Mouse (Mus musculus) kidney, embryonic 15.5 days (tissue): Measurements from ENCODE around the gene Lrrc36. TPM values are rescaled to one million over a fixed set of nuclear protein-coding genes. Genes with fewer than 3 reads are reported as not detected.

ENCODE experiments used
- ATAC-seq: fragments of 200-750 bp; cut with Nextera tagmentation; replicated peaks from 2 replicates; pipeline ENCODE4 v1.8.0; 2017; ENCODE audit warnings: moderate TSS enrichment; ENCODE audit not compliant: low FRiP score
- H3K27ac ChIP-seq: fragments of 300-500 bp; sonication (generic); 2 replicates; pipeline ENCODE4 v1.5.1; 2015; ENCODE audit warnings: mild to moderate bottlenecking, inconsistent platforms
- H3K27me3 ChIP-seq: fragments of 300-500 bp; sonication (generic); 2 replicates; pipeline ENCODE4 v1.6.1; 2015; ENCODE audit warnings: inconsistent platforms
- H3K36me3 ChIP-seq: fragments of 300-500 bp; sonication (generic); 2 replicates; pipeline ENCODE4 v1.6.1; 2015; ENCODE audit warnings: inconsistent platforms
- H3K4me1 ChIP-seq: fragments of 300-500 bp; sonication (generic); 2 replicates; pipeline ENCODE4 v1.6.1; 2015; ENCODE audit warnings: inconsistent platforms
- H3K4me2 ChIP-seq: fragments of 300-500 bp; sonication (generic); 2 replicates; pipeline ENCODE4 v1.6.1; 2015; ENCODE audit warnings: moderate library complexity, mild to moderate bottlenecking, inconsistent platforms
- H3K4me3 ChIP-seq: fragments of 300-500 bp; sonication (generic); replicated peaks from 2 replicates; pipeline ENCODE4 v1.5.1; 2015; ENCODE audit warnings: mild to moderate bottlenecking, inconsistent platforms
- H3K9ac ChIP-seq: fragments of 300-500 bp; sonication (generic); 2 replicates; pipeline ENCODE4 v1.6.1; 2015; ENCODE audit warnings: mild to moderate bottlenecking, inconsistent platforms
- H3K9me3 ChIP-seq: fragments of 300-500 bp; sonication (generic); replicated peaks from 2 replicates; pipeline ENCODE4 v1.6.1; 2016; ENCODE audit warnings: inconsistent platforms
- WGBS: fragments of 180-500 bp; shearing (Covaris S2); methylation state at CpG from one replicate; pipeline ENCODE4 v1.1.7; 2015; ENCODE audit warnings: mixed read lengths; 5-methylcytosine and 5-hydroxymethylcytosine counted together
- polyA plus RNA-seq: library from polyadenylated mRNA; unstranded; fragments of >200 nt; fragmentation: Nextera tagmentation; extraction: Ambion mirVana; gene quantifications from 2 replicates; pipeline ENCODE4 v1.2.1, GENCODE M21; 2015

Gene Lrrc36
- polyA plus RNA-seq, 1 experiment from 2014 or later: 0.18 TPM

DNA sequence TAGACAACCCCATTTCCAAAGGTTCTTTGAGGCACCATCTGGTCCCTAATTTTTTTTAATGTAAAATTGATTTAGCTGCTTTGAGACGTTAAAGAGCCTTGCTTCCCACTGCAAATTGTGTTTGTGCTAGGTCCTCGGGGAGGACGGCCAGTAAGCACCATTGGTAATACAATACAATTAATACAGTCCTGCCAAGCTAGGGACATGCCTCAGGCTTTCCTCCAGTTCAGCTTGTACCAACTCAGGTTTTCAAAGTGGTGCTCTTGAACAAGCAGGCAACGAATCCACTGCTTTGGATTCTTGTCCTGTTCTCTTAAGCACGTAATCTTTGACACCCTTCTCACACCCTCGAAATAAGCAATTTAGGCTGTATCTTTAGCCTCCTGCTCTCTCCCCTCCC is 19.6 kb downstream of the Lrrc36 start:
- no peak overlapping the region for H3K4me2 ChIP-seq
- H3K4me3 ChIP-seq: no peak overlapping the region
- H3K9ac ChIP-seq: no peak overlapping the region
- H3K4me1 ChIP-seq: 0 out of 2 replicates have a peak, but pooled peaks cover 4% of the 10 kb centered on the region
- no peak for ATAC-seq
- 38% methylated on average over 6 of the region's 6 CpGs for WGBS
- H3K36me3 ChIP-seq: no peaks in the 10 kb centered on the region
- H3K9me3 ChIP-seq: no peaks in the 10 kb centered on the region
- H3K27ac ChIP-seq: no peak overlapping the region
- H3K27me3 ChIP-seq: no peaks in the 10 kb centered on the region

DNA sequence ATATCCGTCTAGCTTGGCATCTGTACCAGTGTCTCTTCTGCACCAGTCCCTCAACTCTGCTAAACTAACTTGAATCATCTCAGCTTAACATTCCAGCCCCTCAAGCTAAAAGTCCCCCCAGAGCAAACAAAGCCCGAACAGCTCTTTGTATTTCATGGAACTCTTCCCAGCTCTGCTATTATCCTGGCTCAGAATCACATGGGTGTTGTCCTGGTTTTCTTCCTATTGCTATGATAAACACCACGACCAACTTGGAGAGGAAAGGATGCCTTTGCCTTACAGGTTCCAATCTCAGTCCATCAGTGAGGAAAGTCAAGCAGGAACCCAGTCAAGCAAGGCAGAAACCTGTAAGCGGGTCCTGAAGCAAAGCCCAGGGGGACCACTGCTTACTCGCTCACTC is 20.1 kb downstream of the Lrrc36 start:
- 0 out of 2 replicates have a peak, but pooled peaks cover 4% of the 10 kb centered on the region for H3K4me1 ChIP-seq
- WGBS: 56% methylated on average over 5 of the region's 5 CpGs
- H3K9me3 ChIP-seq: no peaks in the 10 kb centered on the region
- no peak for ATAC-seq
- no peak overlapping the region for H3K27ac ChIP-seq
- no peaks in the 10 kb centered on the region for H3K36me3 ChIP-seq
- no peak overlapping the region for H3K9ac ChIP-seq
- no peak overlapping the region for H3K4me2 ChIP-seq
- no peaks in the 10 kb centered on the region for H3K27me3 ChIP-seq
- no peak overlapping the region for H3K4me3 ChIP-seq

DNA sequence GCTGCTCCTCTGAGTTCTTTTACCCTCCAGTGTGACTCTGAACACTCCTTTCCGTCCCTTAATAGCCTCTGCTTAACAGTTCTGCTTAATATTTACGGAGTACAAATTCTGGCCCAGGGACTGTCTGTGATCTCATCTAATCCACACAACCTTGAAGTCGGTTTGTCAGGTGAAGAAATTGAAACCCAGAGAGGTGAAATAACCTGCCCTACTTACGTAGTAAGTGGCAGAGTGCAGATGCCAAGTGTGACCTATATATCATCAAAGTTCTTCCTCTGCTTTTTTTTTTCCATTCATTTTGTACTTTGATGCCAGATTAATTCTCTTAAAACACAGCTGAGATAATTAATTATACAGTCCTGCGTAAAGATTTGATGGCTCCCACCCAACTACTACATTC is 20.8 kb downstream of the Lrrc36 start:
- Histone ChIP-seq H3K27ac (no peak overlapping the region), H3K27me3 (no peaks in the 10 kb centered on the region), H3K9ac (no peak overlapping the region), H3K4me3 (no peak overlapping the region), H3K4me1 (0 out of 2 replicates have a peak, but pooled peaks cover 4% of the 10 kb centered on the region), H3K9me3 (no peaks in the 10 kb centered on the region), H3K36me3 (no peaks in the 10 kb centered on the region), H3K4me2 (no peak overlapping the region)
- ATAC-seq: no peak
- 50% methylated on average over 5 of the region's 5 CpGs for WGBS

DNA sequence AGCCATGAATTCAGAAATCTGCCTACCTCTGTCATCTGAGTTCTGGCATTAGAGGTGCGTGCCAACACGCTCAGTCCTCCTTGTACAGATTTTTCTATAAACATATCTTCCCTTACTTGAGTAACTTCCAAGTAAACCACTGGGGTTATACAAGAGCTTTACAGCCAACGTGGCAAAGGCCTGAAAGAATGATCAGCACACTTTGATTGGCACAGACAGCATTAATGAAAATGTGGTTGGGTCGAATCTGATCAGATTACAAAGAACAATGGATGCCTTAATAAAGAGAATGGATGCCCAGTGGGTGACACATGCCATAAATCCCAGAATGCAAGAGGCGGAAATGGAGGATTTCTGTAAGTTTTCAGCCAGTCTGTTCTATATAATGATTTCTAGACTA is 22.8 kb downstream of the Lrrc36 start:
- Histone ChIP-seq H3K27ac (no peak overlapping the region), H3K4me1 (0 out of 2 replicates have a peak, but pooled peaks cover 4% of the 10 kb centered on the region), H3K27me3 (no peaks in the 10 kb centered on the region), H3K9me3 (no peaks in the 10 kb centered on the region), H3K36me3 (no peaks in the 10 kb centered on the region), H3K4me3 (no peak overlapping the region), H3K9ac (no peak overlapping the region), H3K4me2 (no peak overlapping the region)
- no peak for ATAC-seq
- WGBS: 70% methylated on average over 5 of the region's 5 CpGs

DNA sequence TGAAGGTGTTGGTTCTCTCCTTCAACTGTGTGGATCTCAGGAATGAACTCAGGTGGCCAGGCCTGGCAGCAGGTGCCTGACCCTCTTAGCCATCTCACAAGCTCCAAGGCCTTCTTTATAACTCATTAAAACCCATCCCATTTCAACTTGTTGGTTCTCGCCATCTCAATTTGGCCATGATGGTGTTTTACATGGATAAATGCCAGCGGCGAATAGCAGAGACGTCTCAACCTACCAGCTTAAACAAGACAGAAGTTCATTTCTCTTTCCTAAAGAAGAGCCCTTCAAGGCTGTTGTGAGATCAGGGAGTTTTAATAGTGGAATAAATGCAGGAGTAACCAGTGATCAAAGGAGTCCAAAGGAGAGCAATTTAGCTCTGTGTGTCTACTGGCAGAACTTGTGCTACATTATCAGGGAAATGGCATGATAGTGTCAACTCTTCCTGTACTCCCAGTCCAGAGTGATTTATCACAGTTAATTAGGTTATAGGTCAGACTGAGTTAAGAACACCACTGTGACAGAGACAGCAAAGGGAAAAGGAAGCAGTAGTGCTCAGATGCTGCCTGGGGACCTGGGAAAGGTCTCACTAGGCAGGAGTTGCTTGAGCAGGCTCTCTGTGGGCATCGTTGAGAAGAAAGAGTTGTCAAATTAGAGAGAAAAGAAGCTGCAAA is 23.8 kb downstream of the Lrrc36 start:
- WGBS: 80% methylated on average over 5 of the region's 5 CpGs
- Histone ChIP-seq H3K27me3 (no peaks in the 10 kb centered on the region), H3K9me3 (no peaks in the 10 kb centered on the region), H3K4me3 (no peak overlapping the region), H3K4me2 (no peak overlapping the region), H3K36me3 (no peaks in the 10 kb centered on the region), H3K9ac (no peak overlapping the region), H3K27ac (no peak overlapping the region), H3K4me1 (0 out of 2 replicates have a peak, but pooled peaks cover 4% of the 10 kb centered on the region)
- ATAC-seq: no peak

DNA sequence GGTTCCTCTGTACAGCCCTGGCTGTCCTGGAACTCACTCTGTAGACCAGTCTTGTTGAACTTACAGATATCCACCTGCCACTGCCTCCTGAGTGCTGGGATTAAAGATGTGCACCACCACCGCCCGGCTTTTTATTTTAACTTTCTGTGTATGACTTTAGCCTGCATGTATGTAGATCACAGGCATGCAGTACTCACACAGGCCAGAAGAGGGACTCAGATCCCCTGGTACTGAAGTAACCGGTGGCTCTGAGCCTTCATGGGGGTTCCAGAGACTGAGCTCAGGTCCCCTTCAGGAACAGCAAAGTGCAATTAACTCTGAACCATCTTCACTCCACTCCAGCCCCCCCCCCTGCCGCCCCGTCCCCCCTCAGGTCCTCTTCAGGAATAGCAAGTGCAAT is 25.5 kb downstream of the Lrrc36 start:
- H3K9ac ChIP-seq: no peak overlapping the region
- H3K4me3 ChIP-seq: no peak overlapping the region
- 44% methylated on average over 5 of the region's 5 CpGs for WGBS
- no peaks in the 10 kb centered on the region for H3K27me3 ChIP-seq
- H3K4me1 ChIP-seq: 0 out of 2 replicates have a peak, but pooled peaks cover under 1% of the 10 kb centered on the region
- H3K36me3 ChIP-seq: no peaks in the 10 kb centered on the region
- no peak overlapping the region for H3K27ac ChIP-seq
- no peaks in the 10 kb centered on the region for H3K9me3 ChIP-seq
- ATAC-seq: no peak
- H3K4me2 ChIP-seq: no peak overlapping the region

DNA sequence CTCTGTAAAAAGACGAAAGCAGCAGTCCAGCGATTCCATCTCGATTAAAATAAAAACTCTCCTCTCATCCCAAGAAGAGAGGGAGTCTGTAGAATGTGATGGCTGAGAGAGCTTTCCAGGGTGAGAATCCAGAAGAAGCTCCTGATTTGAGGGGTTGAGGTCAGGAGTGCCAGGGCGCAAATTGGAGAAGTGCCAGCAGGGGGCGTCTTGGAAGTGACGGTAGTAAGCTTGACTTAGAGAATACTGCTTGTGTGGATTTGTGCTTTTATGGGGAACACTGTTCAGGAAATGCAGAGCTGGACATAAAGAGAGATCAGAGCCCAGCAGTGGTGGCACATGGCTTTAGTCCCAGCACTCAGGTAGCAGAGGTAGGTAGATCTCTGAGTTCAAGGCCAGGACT is 28.1 kb downstream of the Lrrc36 start:
- Histone ChIP-seq H3K9me3 (no peaks in the 10 kb centered on the region), H3K4me1 (peaks cover 8% of the 10 kb centered on the region), H3K36me3 (no peaks in the 10 kb centered on the region), H3K9ac (no peak overlapping the region), H3K27me3 (no peaks in the 10 kb centered on the region), H3K4me3 (no peak overlapping the region), H3K4me2 (no peak overlapping the region), H3K27ac (no peak overlapping the region)
- WGBS: 7% methylated on average over 6 of the region's 6 CpGs
- no peak for ATAC-seq

DNA sequence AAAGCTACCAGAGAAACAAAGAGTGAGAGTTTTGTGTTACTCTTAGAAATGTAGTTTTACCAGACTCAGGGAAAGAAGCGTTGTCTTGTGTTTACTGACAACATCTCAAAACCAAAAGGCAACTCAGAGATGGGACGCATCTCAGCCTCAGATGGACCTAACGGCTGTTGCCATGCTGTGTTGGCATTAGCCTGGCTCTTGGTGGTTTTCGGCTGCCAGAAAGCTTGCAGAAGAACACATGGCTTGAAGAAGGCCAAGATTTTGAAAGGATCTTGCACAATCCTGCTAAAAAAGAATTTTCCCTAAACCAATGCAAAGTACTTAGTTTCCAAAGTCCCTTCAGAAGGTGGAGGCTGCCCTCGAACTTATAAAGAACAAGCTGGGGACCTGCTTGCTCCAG is 29.3 kb downstream of the Lrrc36 start:
- no peak overlapping the region for H3K9ac ChIP-seq
- H3K27me3 ChIP-seq: no peaks in the 10 kb centered on the region
- H3K9me3 ChIP-seq: no peaks in the 10 kb centered on the region
- no peaks in the 10 kb centered on the region for H3K36me3 ChIP-seq
- WGBS: 91% methylated on average over 5 of the region's 5 CpGs
- no peak for ATAC-seq
- no peak overlapping the region for H3K4me3 ChIP-seq
- H3K4me1 ChIP-seq: peaks cover 8% of the 10 kb centered on the region
- H3K4me2 ChIP-seq: no peak overlapping the region
- H3K27ac ChIP-seq: no peak overlapping the region

DNA sequence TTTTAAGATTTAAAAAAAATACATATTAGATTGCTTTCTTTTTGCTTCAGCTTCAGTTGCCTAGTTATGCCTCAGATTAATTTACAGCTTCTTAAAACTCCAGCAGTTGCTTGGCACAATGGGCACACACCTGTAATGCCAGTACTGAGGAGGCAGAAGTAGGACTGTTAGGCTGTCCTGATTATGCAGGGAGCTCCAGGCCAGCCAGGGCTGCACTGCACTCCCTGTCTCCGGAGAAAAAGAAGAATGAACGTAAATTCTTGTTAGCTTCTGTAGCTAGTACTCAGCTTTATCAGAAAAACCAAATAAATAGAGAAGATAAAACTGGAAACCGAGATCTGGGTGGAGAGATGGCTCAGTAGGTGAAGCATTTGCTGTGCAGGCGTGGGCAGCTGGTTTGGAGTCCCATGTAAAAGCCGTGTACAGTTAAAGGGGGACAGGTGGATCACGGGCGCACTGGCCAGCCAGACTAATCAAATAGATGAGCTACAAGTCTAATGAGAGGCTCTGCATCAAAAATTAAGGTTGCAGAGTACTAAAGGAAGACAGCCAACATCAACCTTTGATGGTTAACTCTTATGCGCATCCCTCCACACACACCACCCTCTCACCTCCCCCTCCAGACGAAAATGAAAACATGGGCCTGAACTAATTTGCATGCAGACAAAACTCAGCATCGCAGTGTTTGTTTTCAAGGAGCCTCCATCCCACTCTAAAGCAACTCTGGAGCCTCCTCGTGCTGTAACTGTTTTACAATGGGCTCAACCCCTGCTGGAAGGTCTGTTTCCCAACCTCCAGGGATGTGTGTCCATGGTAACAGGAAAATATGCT is 32.1 kb downstream of the Lrrc36 start:
- Histone ChIP-seq H3K4me2 (peak overlapping the region; percentile 23; the same call in 1 of the 2 replicates), H3K27me3 (no peaks in the 10 kb centered on the region), H3K9ac (no peak overlapping the region), H3K9me3 (no peaks in the 10 kb centered on the region), H3K27ac (peak overlapping the region; percentile 27; the same call in 1 of the 2 replicates), H3K36me3 (no peaks in the 10 kb centered on the region), H3K4me1 (peaks cover 8% of the 10 kb centered on the region), H3K4me3 (no peak overlapping the region)
- WGBS: 40% methylated on average over 11 of the region's 11 CpGs
- no peak for ATAC-seq

DNA sequence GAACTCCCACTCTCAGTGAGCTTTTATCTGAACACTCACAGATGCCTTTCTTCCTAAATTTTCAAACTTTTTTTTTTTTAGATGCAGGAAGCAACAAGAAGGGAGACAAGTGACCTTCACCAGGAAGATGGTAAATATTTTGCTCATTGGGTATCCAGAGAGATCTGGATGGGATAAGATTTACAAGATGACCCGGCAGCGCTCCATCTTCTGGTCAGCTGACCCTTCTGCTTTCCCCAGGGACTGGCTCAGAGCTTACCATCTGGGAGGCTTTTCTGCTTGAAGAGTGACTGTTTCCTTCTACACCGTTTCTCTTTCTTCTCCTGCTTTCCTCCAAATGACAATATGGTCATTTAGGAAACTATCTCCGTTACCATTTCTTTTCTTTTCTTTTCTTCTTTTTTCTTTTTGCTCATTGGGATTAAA is 32.8 kb downstream of the Lrrc36 start:
- Histone ChIP-seq H3K9me3 (no peaks in the 10 kb centered on the region), H3K4me1 (peaks cover 8% of the 10 kb centered on the region), H3K36me3 (no peaks in the 10 kb centered on the region), H3K9ac (no peak overlapping the region), H3K4me2 (peak overlapping the region; percentile 23; the same call in 1 of the 2 replicates), H3K4me3 (no peak overlapping the region), H3K27ac (peak overlapping the region; percentile 27; the same call in 1 of the 2 replicates), H3K27me3 (no peaks in the 10 kb centered on the region)
- 22% methylated on average over 4 of the region's 4 CpGs for WGBS
- no peak for ATAC-seq

DNA sequence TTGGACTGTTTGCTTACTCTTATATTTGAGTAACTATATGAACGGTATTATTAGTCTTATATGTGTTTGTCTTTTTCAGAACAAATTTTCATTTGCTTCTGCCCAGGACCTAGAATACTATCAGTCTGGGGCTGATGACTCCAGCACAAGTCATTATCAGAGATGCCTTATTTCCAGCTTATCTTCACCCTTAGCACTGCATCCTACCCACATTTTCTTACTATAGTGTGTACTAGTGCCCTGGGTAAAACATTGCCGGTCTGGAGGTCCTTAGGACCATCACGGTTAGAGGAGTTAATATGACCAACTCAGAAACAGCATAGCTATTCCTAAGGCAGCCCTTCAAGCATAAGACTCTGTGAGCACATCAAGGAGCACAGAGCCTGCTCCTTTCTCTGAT is 34.8 kb downstream of the Lrrc36 start:
- H3K9ac ChIP-seq: no peak overlapping the region
- no peaks in the 10 kb centered on the region; the same call in 1 of the 2 replicates for H3K27me3 ChIP-seq
- H3K4me2 ChIP-seq: no peak overlapping the region
- H3K27ac ChIP-seq: no peak overlapping the region
- H3K36me3 ChIP-seq: no peaks in the 10 kb centered on the region
- no peak for ATAC-seq
- H3K4me1 ChIP-seq: peaks cover 12% of the 10 kb centered on the region
- no peaks in the 10 kb centered on the region for H3K9me3 ChIP-seq
- WGBS: 93% methylated on average over 3 of the region's 3 CpGs
- no peak overlapping the region for H3K4me3 ChIP-seq

DNA sequence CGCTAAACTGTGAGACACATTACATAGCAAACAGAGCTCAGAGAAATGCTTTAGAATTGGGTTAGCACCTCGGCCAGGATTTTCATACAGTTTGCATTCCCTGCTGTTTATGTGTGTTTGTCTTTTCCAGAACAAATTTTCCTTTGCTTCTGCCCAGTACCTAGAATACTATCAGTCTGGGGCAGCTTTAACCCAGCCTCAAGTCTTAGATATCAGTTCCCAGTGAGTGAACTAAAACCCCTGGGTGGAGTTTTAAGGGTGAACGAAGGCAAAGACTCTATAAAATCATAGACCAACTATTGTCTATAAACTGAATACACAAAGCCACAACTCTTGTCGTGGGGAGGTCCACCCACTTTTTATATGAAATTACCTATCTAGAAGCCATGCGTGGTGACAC is 35.2 kb downstream of the Lrrc36 start:
- H3K4me1 ChIP-seq: peaks cover 14% of the 10 kb centered on the region
- no peak for ATAC-seq
- no peaks in the 10 kb centered on the region for H3K36me3 ChIP-seq
- H3K27me3 ChIP-seq: no peaks in the 10 kb centered on the region; the same call in 1 of the 2 replicates
- no peak overlapping the region for H3K27ac ChIP-seq
- no peak overlapping the region for H3K4me2 ChIP-seq
- 85% methylated on average over 5 of the region's 5 CpGs for WGBS
- no peak overlapping the region for H3K9ac ChIP-seq
- no peaks in the 10 kb centered on the region for H3K9me3 ChIP-seq
- no peak overlapping the region for H3K4me3 ChIP-seq
